Mouse (Mus musculus) mature B cell (primary cell): ENCODE data around the gene Rsrp1.

Experiments used
- in situ Hi-C: fragments of 300-500 bp; cut with MboI; formaldehyde crosslinking; loops from 2 replicates; pipeline ENCODE4 v1.14.3; 2019

The Rsrp1 gene

GRCm38 (mm10) chr4:134963021-134963776 is 39.8 kb downstream of the Rsrp1 start:
- in situ Hi-C loops = no loop called here

DNA sequence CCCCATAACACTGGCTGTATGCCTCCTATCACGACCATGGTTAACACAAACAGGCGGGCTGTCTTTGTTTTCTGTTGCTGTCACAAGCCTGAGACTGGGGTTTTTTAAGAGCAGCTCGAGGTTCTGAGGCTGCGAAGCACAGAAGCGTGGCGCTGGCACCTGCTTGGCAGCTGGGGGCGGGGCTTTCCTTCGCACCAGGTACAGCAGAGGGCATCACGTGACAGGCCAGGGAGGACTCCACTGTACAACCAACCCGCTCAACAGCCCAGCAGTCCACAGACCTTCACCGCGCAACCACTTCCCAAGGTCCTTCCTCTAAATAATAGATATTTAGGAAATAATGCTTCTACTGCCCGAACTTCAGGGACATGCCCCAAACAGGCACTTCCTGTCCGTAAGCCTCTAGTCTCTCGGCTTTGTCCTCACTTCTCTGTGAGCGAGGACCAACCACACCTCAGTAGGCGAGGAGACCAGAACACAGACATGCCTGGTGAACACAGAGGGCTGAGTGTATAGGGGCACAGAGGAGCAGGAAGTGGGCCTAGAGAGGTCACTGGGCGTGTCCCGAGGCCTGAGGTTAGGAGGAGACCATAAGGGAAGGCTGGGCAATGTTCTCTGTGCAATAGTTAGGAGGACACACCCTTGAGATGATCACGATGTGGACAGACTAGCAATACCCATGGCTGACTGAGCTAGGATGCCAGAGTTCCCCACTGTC is 44.7 kb downstream of the Rsrp1 start:
- in situ Hi-C loops = no loop called here

- in situ Hi-C loops = no loop called here
Observed at GRCm38 (mm10) chr4:134968605-134968976, 45.2 kb downstream of the Rsrp1 start.

DNA sequence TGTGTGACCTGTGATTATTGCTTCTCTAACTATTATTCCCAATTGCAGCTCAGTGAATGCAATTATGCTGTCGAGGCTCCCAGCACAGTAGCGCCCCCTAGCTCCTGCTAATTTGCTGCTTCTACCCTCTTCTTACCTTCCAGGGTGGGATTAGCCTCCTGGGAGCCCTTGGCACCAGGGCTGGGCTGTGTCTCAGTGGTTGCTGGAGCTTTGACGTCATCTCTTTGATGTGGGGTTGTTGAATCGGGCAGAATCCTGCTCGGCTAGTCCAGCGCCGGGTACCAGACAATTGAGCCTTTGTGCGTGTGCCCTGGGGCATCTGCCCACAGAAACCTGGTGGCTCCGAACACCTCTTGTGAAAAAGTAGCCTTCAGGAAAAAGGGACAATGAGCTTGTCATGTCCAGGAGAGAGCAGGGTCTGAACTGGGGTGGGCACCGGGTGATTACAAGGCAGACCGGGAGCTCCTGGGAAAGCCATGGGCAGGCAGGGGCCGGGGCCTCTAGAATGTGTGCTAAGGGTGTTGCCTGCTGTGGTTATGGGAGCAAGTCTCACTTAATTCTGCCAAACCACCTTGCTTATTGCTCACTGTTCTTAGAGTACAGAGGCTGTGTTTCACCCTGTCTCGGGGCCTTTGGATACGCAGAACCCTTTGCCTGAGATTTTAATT is 52.0 kb downstream of the Rsrp1 start:
- in situ Hi-C loops = no loop called here

GRCm38 (mm10) chr4:134975929-134976308 is 52.5 kb downstream of the Rsrp1 start:
- in situ Hi-C loops = no loop called here
